Mouse (Mus musculus): ENCODE measurements around the gene Rhbdf1.
"Not testable (repeated sequence)": the region's sequence is repeated elsewhere in the genome, so short reads cannot be mapped to it uniquely, and the experiment has no call there.

Gene Rhbdf1

DNA sequence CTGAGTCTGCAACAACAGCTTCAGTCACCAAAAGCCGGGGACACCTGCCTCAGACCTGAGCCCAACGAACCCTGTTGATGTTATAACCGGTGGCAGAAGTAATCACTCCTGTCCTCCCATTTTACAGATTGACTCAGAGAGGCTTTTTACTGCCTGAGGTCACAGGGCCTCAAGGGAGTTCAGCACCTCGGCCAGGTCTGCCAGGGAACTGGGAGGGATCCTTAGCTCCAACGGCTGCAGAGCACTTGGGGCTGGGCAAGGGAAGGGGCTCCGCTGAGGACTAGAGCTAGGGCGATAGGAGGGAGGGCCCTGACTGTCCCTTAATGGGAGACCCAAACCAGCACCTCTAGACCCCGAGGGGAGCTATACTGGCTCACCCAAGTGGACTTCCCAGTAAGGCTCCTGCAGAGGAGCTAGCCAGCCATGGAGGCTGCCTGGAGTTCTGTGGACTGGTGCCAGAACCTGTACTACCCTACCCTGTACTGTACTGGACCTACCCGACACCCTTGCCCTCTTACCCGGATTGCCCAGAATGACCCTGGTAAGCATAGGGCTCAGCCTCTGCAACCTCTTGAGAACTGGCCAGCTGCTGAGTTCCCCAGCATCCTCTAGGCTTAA lies 1.4 kb downstream of the Rhbdf1 start:
- DNase-seq (ENCODE audit: low read depth) = no peak

- no peak for DNase-seq (ENCODE audit: low read depth)
Measured at GRCm38 (mm10) chr11:32219287-32219686, 2.8 kb downstream of the Rhbdf1 start.

DNA sequence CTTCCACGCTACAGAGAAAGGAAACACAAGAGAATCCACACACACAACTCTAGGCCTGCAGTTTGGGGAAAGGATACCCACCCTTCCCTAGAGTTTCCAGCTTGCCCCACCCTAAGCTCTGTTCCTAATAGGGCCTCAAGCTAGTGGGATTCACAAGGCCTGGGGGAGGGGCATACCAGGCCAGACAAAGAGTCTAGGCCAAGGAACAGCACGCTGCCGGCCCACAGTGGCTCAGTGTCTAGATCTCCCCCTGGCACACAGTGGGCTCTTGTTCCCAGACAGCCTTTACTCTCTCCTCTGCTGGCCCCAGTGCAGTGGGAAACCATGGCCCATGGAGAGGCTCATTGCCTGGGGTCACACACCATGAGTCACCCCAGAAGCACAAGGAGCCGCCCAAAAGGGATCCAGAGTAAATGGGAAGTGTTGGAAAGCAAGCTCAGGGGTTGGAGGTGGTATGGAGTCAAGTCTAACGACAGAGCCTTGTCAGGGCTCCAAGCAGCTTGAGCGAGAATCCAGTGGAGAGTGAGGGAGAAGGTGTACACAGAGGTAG lies 3.5 kb downstream of the Rhbdf1 start:
- DNase-seq (ENCODE audit: low read depth) = no peak

- DNase-seq (ENCODE audit: low read depth) = no peak
Measured at GRCm38 (mm10) chr11:32216851-32217250, 5.2 kb downstream of the Rhbdf1 start.

- DNase-seq (ENCODE audit: low read depth) = no peak
Measured at GRCm38 (mm10) chr11:32215372-32216162, 6.5 kb downstream of the Rhbdf1 start.

DNA sequence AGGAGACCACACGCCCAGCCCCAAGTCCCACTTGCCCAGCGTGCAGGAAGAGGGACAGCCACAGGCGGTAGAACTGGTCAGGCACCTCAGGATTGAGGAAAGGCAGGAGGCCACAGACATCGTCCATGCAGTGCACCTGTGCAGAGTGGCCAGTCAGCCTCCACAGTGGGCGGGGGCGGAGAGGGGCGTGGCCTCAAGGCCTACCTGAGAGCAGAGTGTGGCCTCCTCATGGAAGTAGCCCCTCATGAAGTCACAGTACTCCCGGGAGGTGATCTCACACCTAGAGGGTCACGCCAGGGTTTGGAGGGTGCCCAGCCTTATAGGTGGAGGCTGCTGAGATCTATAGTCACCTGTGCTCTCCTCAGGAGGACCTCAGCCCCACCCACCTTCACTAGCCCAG lies 11.5 kb downstream of the Rhbdf1 start:
- DNase-seq (ENCODE audit: low read depth) = no peak

DNA sequence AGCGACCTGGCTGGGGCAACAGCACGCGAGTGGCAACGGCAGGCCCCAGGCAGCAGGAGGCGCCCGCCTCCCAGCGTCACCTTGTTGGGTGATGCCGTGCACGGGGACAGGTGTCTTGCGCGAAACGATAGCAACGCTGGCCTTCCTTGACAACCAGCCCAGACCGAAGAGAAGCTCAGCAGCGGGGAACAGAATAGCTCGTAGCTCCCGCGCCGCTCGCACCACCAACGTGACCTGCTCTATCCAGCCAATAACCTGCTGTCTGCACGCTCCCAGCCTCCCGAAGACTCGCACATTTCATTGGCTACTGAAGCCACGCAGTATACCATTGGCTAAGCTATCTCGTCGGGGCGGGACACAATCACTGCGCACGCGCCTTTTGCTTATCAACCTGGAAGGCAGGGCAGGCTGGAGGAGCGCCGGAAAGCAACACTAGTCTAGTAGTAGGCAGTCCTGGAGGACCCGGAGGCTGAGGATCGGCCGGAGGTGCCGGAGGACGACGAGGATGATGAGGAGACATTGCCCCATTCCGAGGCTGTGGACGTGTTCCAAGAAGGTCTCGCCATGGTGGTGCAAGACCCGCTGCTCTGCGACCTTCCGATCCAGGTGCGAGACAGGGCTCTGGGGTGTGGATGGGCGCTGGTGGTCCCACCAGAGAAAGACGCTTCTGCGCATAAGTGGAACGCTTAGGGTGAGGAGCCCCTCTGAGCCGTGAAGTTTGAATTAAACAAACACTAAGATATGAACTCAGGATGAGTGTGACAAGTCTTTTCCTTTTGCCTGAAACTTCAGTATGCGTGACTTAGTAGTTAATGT lies 16.8 kb downstream of the Rhbdf1 start, which contains the start of gene Snrnp25:
TSS of gene Snrnp25 (plus strand) at position 358 of the 816 bp plus-strand sequence.
- peak; percentile 97 for DNase-seq (ENCODE audit: low read depth)

GRCm38 (mm10) chr11:32201922-32202685 lies 20.0 kb downstream of the Rhbdf1 start:
- DNase-seq (ENCODE audit: low read depth) = no peak

DNA sequence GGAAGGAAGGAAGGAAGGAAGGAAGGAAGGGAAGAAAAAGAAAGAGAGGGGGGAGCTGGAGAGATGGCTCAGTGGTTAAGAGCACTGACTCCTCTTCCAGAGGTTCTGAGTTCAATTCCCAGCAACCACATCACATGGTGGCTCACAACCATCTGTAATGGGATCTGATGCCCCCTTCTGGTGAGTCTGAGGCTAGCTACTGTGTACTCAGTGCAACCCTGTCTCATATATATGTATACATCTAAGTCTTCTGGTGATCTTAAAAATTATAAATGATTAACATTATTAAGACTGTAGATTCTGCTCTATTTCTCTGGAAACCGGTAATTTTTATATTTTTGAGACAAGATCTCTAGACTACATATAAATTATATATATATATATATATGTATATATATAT lies 21.1 kb downstream of the Rhbdf1 start:
- DNase-seq (ENCODE audit: low read depth) = not testable (repeated sequence)

GRCm38 (mm10) chr11:32200075-32200601 lies 22.0 kb downstream of the Rhbdf1 start, which contains the start of gene Il9r:
Il9r (minus strand) TSS chr11:32200279.
- no peak for DNase-seq (ENCODE audit: low read depth)

GRCm38 (mm10) chr11:32199230-32199629 lies 22.9 kb downstream of the Rhbdf1 start:
- DNase-seq (ENCODE audit: low read depth) = no peak

DNA sequence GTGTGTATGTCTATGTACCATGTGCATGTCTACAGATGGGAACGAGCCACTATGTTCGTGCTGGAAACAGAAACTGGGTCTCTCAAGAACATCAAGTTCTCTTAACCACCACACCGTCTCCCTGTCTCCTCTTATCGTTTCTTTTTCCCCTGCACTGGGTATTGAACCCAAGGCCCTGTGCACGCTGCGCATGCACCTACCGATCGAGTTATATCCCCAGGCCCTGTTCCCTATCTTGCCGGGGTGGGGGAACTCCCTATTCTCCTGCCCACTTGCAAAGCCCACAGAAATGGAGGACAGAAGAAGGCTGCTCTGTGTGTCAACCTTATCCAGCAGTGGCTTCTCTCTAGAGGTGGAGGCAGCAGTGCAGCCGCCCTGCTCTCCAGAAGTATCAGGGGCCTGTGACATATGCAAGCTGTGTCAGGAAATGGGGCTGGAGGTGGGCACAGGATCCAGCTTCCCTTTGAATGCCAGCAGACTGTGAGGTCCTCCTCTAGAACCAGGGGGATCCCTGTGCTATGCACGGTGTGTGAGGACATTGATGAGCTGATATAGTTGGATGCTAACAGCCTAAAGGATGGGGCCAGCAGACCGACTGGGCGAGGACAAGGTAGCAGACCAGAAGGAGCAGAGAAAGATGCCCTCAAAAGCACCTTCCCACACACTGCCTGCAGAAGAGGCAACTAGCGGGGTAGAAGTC lies 23.7 kb downstream of the Rhbdf1 start:
- DNase-seq (ENCODE audit: low read depth) = no peak

DNA sequence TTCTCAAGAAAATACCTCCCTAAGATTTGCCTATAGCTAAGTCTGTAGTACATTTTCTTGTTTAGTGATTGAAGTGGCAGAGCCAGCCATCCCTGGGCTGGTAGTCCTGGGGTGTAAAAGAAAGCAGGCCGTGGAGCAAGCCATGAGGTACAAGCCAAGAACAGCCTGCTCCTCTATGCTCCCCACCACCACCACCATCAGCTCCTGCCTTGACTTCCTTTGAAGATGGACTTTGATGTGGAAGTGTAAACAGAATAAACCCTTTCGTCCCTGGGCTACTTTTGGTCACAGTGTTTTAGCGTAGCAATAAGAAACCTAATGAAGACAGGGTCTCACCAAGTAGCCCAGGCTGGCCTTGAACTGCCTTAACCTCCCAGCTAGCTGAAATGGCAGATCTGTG lies 24.3 kb downstream of the Rhbdf1 start:
- DNase-seq (ENCODE audit: low read depth) = no peak

- no peak for DNase-seq (ENCODE audit: low read depth)
Measured at GRCm38 (mm10) chr11:32196727-32197126, 25.4 kb downstream of the Rhbdf1 start.

DNA sequence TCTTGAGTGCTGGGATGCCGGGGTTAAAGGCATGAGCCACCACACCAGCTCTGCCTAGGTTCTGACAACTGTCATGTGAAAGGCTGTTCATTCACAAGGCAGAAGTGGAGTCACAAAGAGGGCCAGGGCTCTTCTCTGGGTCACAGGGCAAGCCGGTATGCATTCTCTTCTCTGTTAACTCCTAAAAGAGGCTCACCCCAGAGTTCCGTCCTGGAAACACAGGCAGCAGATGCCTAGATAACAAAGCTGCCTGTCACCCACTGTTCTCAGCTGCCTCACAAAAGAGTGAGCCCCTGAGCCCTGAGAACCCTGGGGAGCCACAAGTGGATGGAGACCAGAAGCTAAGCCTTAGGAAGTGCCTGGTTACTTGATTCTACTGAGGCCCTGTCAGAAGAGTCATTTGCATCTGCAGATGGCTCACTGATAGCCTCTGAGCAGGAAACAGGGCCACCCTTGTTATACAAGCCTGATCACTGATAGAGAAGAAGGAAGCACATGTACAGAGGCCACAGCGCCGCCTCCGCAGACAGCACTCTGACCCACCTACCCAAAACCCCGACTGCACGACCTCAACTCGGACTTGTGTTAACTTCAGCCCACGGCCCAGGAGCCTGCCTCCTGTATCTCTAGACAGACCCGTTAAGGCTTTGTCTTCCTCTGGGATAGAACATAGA lies 26.1 kb downstream of the Rhbdf1 start:
- no peak for DNase-seq (ENCODE audit: low read depth)

- no peak for DNase-seq (ENCODE audit: low read depth)
Measured at GRCm38 (mm10) chr11:32194626-32195025, 27.5 kb downstream of the Rhbdf1 start.

- DNase-seq (ENCODE audit: low read depth) = no peak
Measured at GRCm38 (mm10) chr11:32194086-32194485, 28.0 kb downstream of the Rhbdf1 start.

GRCm38 (mm10) chr11:32193156-32193555 lies 28.9 kb downstream of the Rhbdf1 start:
- DNase-seq (ENCODE audit: low read depth) = no peak

GRCm38 (mm10) chr11:32190603-32191110 lies 31.4 kb downstream of the Rhbdf1 start:
- DNase-seq (ENCODE audit: low read depth) = no peak

DNA sequence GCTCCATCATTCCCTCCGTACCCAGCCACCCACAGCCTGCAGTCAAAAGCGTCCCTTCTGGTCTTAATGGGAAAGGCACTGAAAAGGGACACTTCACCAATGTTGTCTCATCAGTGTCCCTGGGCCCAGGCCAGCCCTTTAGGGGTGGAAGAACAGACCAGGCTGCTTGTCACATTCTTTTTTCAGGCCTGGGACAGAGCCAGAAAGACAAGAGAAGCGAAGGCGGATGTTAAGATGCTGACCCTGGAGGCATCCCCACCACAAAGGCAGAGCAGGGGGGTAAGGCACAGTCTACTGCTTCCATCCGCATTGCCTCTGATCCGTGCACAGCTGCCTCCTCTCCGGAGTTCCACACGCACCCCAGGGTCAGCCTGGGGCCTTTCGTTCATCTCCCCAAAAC lies 32.0 kb downstream of the Rhbdf1 start:
- DNase-seq (ENCODE audit: low read depth) = no peak

Data from c-Kit-positive CD71-negative TER-119-negative erythroid progenitor cells, embryonic 14.5 days (primary cell).